ENCODE assay signal across 8 mouse cellular contexts in the genomic region with DNA sequence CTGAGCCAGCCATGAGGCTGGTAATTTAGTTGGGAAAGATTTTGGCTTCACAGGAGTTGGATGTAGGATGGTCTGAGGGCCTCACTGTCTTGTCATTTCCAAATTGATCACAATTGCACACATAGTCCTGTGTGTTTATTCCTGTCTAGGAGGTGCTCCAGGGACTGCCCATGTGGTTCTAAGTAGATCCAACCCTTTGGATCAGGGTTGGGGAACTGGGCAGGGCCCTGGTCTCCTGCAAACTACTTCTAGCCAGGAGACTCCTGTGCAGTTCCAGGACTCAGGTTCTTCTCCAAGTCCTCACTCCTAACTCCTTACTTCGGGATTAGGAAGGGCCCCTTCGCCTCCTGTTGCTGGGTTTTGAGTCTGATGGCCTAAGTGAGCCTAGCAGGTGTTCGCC. TPM values are rescaled to one million over a fixed set of nuclear protein-coding genes. Genes with fewer than 3 reads are reported as not detected.
A peak's percentile ranks its signal among the peaks of the same experiment; 100 is the strongest.
DNase-seq lines count a peak whose midpoint lies in the region; ATAC-seq and TF ChIP-seq lines count a peak whose summit lies in the region.

A gene (plus strand): TSS at position 301 of the 400 bp plus-strand sequence.

- H3K9ac ChIP-seq in liver, adult 2 months (ENCODE audit: low read depth, low read length) = 0 out of 2 replicates have a peak within 1 kb of the TSS, but pooled peaks have one; percentile 21
- peak within 1 kb of the TSS; percentile 66 for H3K9ac ChIP-seq in forebrain, embryonic 12.5 days
- H3K9ac ChIP-seq in neural tube, embryonic 12.5 days = peak within 1 kb of the TSS; percentile 60

- H3K27ac ChIP-seq in liver, adult 2 months (replicated peaks; ENCODE audit: insufficient read depth, low read depth, low read length) = no peak within 1 kb of the TSS
- no peak within 1 kb of the TSS for H3K27ac ChIP-seq in forebrain, embryonic 12.5 days
- H3K27ac ChIP-seq in neural tube, embryonic 12.5 days = no peak within 1 kb of the TSS

- H3K79me2 ChIP-seq in liver, adult 2 months (ENCODE audit: control insufficient read depth, insufficient read depth, low read length) = no peaks in the 10 kb centered on the region

- TF ChIP-seq CTCF in liver, adult 2 months (IDR thresholded peaks at IDR 0.05; ENCODE audit: low read depth, low read length) = no peak

- WGBS in liver, adult 2 months = 59% methylated on average over 3 of the region's 3 CpGs
- WGBS in forebrain, embryonic 12.5 days = 5% methylated on average over 3 of the region's 3 CpGs
- WGBS in neural tube, embryonic 12.5 days = 12% methylated on average over 3 of the region's 3 CpGs

- no peaks in the 10 kb centered on the region for H3K36me3 ChIP-seq in liver, adult 2 months (ENCODE audit: control insufficient read depth, insufficient read depth, low read length)
- H3K36me3 ChIP-seq in forebrain, embryonic 12.5 days (replicated peaks) = no peaks in the 10 kb centered on the region
- no peaks in the 10 kb centered on the region for H3K36me3 ChIP-seq in neural tube, embryonic 12.5 days

- ATAC-seq in forebrain, embryonic 12.5 days (ENCODE audit: low FRiP score) = peak; percentile 12; the same call in 1 of the 2 replicates
- ATAC-seq in neural tube, embryonic 12.5 days (ENCODE audit: low FRiP score, low read depth) = no peak

- DNase-seq in liver, adult 2 months (ENCODE audit: extremely low read depth, low read depth, low spot score) = no peak
- no peak for DNase-seq in liver
- no peak for DNase-seq in left cerebral cortex, postnatal 10 days (ENCODE audit: extremely low spot score in 1 of 2, low spot score in 2 of 2)
- no peak for DNase-seq in cerebellum, postnatal 25 days
- no peak for DNase-seq in spleen, adult 12 weeks (ENCODE audit: low spot score)
- DNase-seq in ovary, postnatal 10 days (ENCODE audit: low spot score) = no peak

- H3K9me3 ChIP-seq in forebrain, embryonic 12.5 days = no peaks in the 10 kb centered on the region
- H3K9me3 ChIP-seq in neural tube, embryonic 12.5 days = no peaks in the 10 kb centered on the region

- peak within 1 kb of the TSS; percentile 81 for H3K4me2 ChIP-seq in forebrain, embryonic 12.5 days
- H3K4me2 ChIP-seq in neural tube, embryonic 12.5 days (replicated peaks) = peak within 1 kb of the TSS; percentile 94

- intact Hi-C loops in left cerebral cortex, postnatal 10 days (cut with DNase I) = no loop called here

- H3K27me3 ChIP-seq in liver, adult 2 months (ENCODE audit: control insufficient read depth, insufficient read depth, low read length) = peaks cover 16% of the 10 kb centered on the region
- H3K27me3 ChIP-seq in forebrain, embryonic 12.5 days = peaks cover 15% of the 10 kb centered on the region; the same call in 1 of the 2 replicates
- peaks cover 5% of the 10 kb centered on the region; the same call in 1 of the 2 replicates for H3K27me3 ChIP-seq in neural tube, embryonic 12.5 days (replicated peaks)

- 0 out of 2 replicates have a peak, but pooled peaks cover 3% of the 10 kb centered on the region for H3K4me1 ChIP-seq in liver, adult 2 months (ENCODE audit: control insufficient read depth, insufficient read depth, low read length)
- peaks cover 37% of the 10 kb centered on the region for H3K4me1 ChIP-seq in forebrain, embryonic 12.5 days
- H3K4me1 ChIP-seq in neural tube, embryonic 12.5 days = peaks cover 16% of the 10 kb centered on the region

- no peak for TF ChIP-seq POLR2A in liver, adult 2 months (IDR thresholded peaks at IDR 0.05; ENCODE audit: extremely low read depth, insufficient read depth, low read length)

- H3K4me3 ChIP-seq in liver, adult 2 months (ENCODE audit: insufficient read depth, low read depth, low read length) = no peak within 1 kb of the TSS
- H3K4me3 ChIP-seq in forebrain, embryonic 12.5 days (replicated peaks) = peak within 1 kb of the TSS; percentile 46
- peak within 1 kb of the TSS; percentile 46 for H3K4me3 ChIP-seq in neural tube, embryonic 12.5 days

RNA-seq across cellular contexts. Expression of the gene that starts here (rescaled TPM):
- 0.07 TPM in 1 of 2 replicates, not detected in the other for total RNA-seq in liver, adult 2 months (2014; rRNA removed)
- polyA plus RNA-seq in liver, adult 2 months (2012; rRNA removed) = not detected in 2 replicates
- polyA plus RNA-seq in forebrain, embryonic 12.5 days (2016; fragmentation: Nextera tagmentation; extraction: Ambion mirVana) = 12.2 and 14.8 TPM in 2 replicates
- 100 to 1,000 TPM; 434 to 435 TPM for total RNA-seq in left cerebral cortex, postnatal 10 days (2021)
- polyA plus RNA-seq in neural tube, embryonic 12.5 days (2016; fragmentation: Nextera tagmentation; extraction: Ambion mirVana) = 7.8 and 8.0 TPM in 2 replicates

Comparison
In these comparisons a context has a peak if more than half of its experiments do, and no peak if none do; other contexts are left out.
1. RNA of the gene that starts here (total RNA-seq): 434 to 435 TPM in left cerebral cortex, postnatal 10 days; 0.07 TPM in liver, adult 2 months; every median in the first group is over 100 times any median in the second.
2. Peak in every context shown above with its lines, with median percentiles within 50 percentile points of each other: H3K9ac ChIP-seq.